Mouse (Mus musculus): Measurements from ENCODE around the gene Gnrhr. TPM values are rescaled to one million over a fixed set of nuclear protein-coding genes. Genes with fewer than 3 reads are reported as not detected.
A peak's percentile ranks its signal among the peaks of the same experiment; 100 is the strongest.

Gnrhr gene
- polyA plus RNA-seq, 1 experiment from 2014 or later, result not detected

- peaks cover 16% of the 10 kb centered on the region for H3K36me3 ChIP-seq (replicated peaks; ENCODE audit: control insufficient read depth, insufficient read depth)
- H3K4me2 ChIP-seq (replicated peaks), result peak within 1 kb of the TSS; percentile 84
- peak; percentile 99 for DNase-seq (ENCODE audit: low spot score)
- peak within 1 kb of the TSS; percentile 94 for H3K27ac ChIP-seq
- no peaks in the 10 kb centered on the region for H3K27me3 ChIP-seq (ENCODE audit: control insufficient read depth, insufficient read depth, low read length)
- peak within 1 kb of the TSS; percentile 80 for H3K9ac ChIP-seq
- peak within 1 kb of the TSS; percentile 82 for H3K4me3 ChIP-seq (replicated peaks; ENCODE audit: low read length)
- peaks cover 11% of the 10 kb centered on the region for H3K4me1 ChIP-seq (replicated peaks; ENCODE audit: control insufficient read depth, insufficient read depth, low read length)
- no peaks in the 10 kb centered on the region for H3K9me3 ChIP-seq (ENCODE audit: control insufficient read depth, low read length)
- ATAC-seq (ENCODE audit: low FRiP score), result peak; percentile 100
- WGBS, result 0% methylated on average over 62 of the region's 67 CpGs
Measured at GRCm38 (mm10) chr5:86172449-86173161, 25.1 kb downstream of the Gnrhr start, which contains the start of gene Uba6. Uba6 (minus strand) TSS chr5:86172803.

- Histone ChIP-seq H3K27ac (peak overlapping the region; percentile 94), H3K9ac (peak overlapping the region; percentile 80), H3K4me2 (replicated peaks) (peak overlapping the region; percentile 84), H3K36me3 (replicated peaks; ENCODE audit: control insufficient read depth, insufficient read depth) (peaks cover 21% of the 10 kb centered on the region), H3K27me3 (ENCODE audit: control insufficient read depth, insufficient read depth, low read length) (no peaks in the 10 kb centered on the region), H3K4me3 (replicated peaks; ENCODE audit: low read length) (peak overlapping the region; percentile 82), H3K9me3 (ENCODE audit: control insufficient read depth, low read length) (no peaks in the 10 kb centered on the region), H3K4me1 (replicated peaks; ENCODE audit: control insufficient read depth, insufficient read depth, low read length) (peaks cover 11% of the 10 kb centered on the region)
- DNase-seq (ENCODE audit: low spot score) (peak; percentile 38), ATAC-seq (ENCODE audit: low FRiP score) (no peak; the same call in 1 of the 2 replicates)
- WGBS, result under 1% methylated on average over 15 of the region's 15 CpGs
Measured at GRCm38 (mm10) chr5:86172088-86172448, 25.6 kb downstream of the Gnrhr start.

Other genes with a start within 250 kb of the Gnrhr start
- 34.9 and 35.7 TPM in 2 replicates for gene Cenpc1, start 132.3 kb downstream of the Gnrhr start, polyA plus RNA-seq (2014; fragmentation: Nextera tagmentation; extraction: Ambion mirVana)
- 0.31 and 0.50 TPM in 2 replicates for gene Stap1, start 126.2 kb downstream of the Gnrhr start, polyA plus RNA-seq (2014; fragmentation: Nextera tagmentation; extraction: Ambion mirVana)
- 18.3 and 20.3 TPM in 2 replicates for gene Uba6, start 25.1 kb downstream of the Gnrhr start, polyA plus RNA-seq (2014; fragmentation: Nextera tagmentation; extraction: Ambion mirVana)
- gene Tmprss11c, start 91.4 kb upstream of the Gnrhr start, polyA plus RNA-seq (2014; fragmentation: Nextera tagmentation; extraction: Ambion mirVana), result not detected in 2 replicates
- gene Tmprss11d, start 175.5 kb upstream of the Gnrhr start, polyA plus RNA-seq (2014; fragmentation: Nextera tagmentation; extraction: Ambion mirVana), result 0.12 TPM in 1 of 2 replicates, not detected in the other

Measured in hindbrain, embryonic 14.5 days (tissue).